Mouse (Mus musculus): ENCODE results near the gene Chrm3. TPM values are rescaled to one million over a fixed set of nuclear protein-coding genes. Genes with fewer than 3 reads are reported as not detected.

Gene Chrm3
- polyA plus RNA-seq, 1 experiment from 2014 or later = 0.70 TPM

DNA sequence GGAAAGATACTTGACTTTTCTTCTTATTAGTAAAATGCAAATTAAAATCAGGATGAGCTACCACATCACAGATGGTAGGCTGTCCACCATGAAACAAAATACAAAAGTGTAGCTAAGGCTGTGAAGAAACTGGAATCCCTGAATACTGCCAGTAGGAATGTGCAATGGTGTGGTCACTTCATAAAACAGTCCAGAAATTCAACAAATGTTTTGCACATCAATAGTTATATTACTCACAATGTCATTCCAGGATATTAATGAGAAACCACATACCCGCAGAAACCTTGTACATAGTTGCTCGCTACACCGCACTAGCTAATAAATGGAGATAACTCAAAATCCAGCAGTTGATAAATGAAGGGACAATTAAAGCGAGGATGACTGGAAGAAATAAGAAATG is 447.9 kb downstream of the Chrm3 start:
- Histone ChIP-seq H3K4me1 (no peaks in the 10 kb centered on the region), H3K36me3 (no peaks in the 10 kb centered on the region), H3K4me3 (no peak overlapping the region), H3K4me2 (no peak overlapping the region), H3K9ac (no peak overlapping the region), H3K27ac (replicated peaks) (no peak overlapping the region), H3K9me3 (0 out of 2 replicates have a peak, but pooled peaks cover 2% of the 10 kb centered on the region), H3K27me3 (replicated peaks) (no peaks in the 10 kb centered on the region)
- 83% methylated on average over 4 of the region's 4 CpGs for WGBS
- ATAC-seq (ENCODE audit: extremely low read depth, insufficient number of reproducible peaks, low FRiP score, low TSS enrichment) = no peak

- H3K27ac ChIP-seq (replicated peaks) = no peak overlapping the region
- H3K4me2 ChIP-seq = no peak overlapping the region
- no peaks in the 10 kb centered on the region for H3K36me3 ChIP-seq
- H3K4me1 ChIP-seq = no peaks in the 10 kb centered on the region
- no peak overlapping the region for H3K4me3 ChIP-seq
- ATAC-seq (ENCODE audit: extremely low read depth, insufficient number of reproducible peaks, low FRiP score, low TSS enrichment) = no peak
- 45% methylated on average over 2 of the region's 2 CpGs for WGBS
- no peaks in the 10 kb centered on the region for H3K27me3 ChIP-seq (replicated peaks)
- no peak overlapping the region for H3K9ac ChIP-seq
- 0 out of 2 replicates have a peak, but pooled peaks cover 2% of the 10 kb centered on the region for H3K9me3 ChIP-seq
Measured at GRCm38 (mm10) chr13:9908707-9909106, 451.9 kb downstream of the Chrm3 start.

DNA sequence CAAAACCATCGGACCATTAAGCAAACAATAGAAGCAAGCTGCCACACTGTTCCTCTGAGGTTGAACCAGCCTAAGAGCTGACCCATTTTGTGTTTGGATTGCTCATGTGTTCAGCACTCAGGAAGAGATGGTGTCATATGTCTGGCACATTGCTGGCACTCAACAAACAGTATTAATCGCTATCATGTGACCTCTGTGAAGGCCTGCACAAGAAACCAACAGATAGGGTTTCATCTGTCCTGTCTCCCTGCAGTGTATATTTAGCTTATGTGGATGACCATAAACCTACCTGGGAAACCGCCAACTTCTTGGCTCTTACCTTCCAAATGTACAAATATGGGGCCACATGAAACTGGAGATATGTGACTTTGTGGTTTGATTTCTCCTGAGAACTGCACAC is 453.4 kb downstream of the Chrm3 start:
- no peaks in the 10 kb centered on the region for H3K27me3 ChIP-seq (replicated peaks)
- 0 out of 2 replicates have a peak, but pooled peaks cover 2% of the 10 kb centered on the region for H3K9me3 ChIP-seq
- ATAC-seq (ENCODE audit: extremely low read depth, insufficient number of reproducible peaks, low FRiP score, low TSS enrichment) = no peak
- H3K27ac ChIP-seq (replicated peaks) = no peak overlapping the region
- WGBS = 64% methylated on average over 3 of the region's 3 CpGs
- H3K4me1 ChIP-seq = no peaks in the 10 kb centered on the region
- no peak overlapping the region for H3K4me3 ChIP-seq
- H3K4me2 ChIP-seq = no peak overlapping the region
- H3K36me3 ChIP-seq = no peaks in the 10 kb centered on the region
- no peak overlapping the region for H3K9ac ChIP-seq

- Histone ChIP-seq H3K27me3 (replicated peaks) (no peaks in the 10 kb centered on the region), H3K4me1 (no peaks in the 10 kb centered on the region), H3K27ac (replicated peaks) (no peak overlapping the region), H3K9ac (no peak overlapping the region), H3K36me3 (no peaks in the 10 kb centered on the region), H3K4me3 (no peak overlapping the region), H3K4me2 (no peak overlapping the region), H3K9me3 (0 out of 2 replicates have a peak, but pooled peaks cover 2% of the 10 kb centered on the region)
- no peak for ATAC-seq (ENCODE audit: extremely low read depth, insufficient number of reproducible peaks, low FRiP score, low TSS enrichment)
Measured at GRCm38 (mm10) chr13:9904455-9904854, 456.2 kb downstream of the Chrm3 start.

DNA sequence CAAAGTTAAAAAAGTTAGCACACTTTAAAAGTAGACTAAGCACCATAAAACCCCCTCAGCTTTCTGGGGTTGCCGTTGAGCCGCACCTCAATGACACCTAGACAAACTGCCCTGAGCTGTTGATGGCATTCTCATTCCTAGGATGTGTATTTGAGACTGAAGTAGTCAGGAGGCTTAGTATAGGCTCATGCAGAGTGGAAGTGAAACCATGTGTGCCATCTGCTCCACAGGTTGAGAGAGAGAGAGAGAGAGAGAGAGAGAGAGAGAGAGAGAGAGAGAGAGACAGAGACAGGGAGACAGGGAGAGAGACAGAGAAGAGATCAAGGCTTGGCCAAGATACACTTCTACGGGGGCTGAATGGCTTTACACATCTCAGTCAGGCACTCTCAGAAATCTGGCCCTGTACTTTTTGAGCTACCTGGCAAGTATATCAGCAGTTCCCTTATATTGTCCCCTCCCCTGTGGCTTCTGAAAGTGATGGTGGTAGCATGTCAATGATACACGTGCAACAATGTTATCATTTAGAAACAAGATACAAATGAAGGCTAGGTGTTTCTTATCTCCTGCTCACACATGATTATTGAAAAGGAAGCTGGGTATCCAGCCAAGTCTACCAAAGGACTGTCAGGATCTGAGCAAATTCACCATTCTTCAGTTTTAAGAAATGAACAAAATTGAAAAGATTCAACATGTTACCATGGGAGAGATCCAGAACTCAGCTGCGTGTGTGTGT is 459.8 kb downstream of the Chrm3 start:
- Histone ChIP-seq H3K27ac (replicated peaks) (no peak overlapping the region), H3K4me3 (no peak overlapping the region), H3K4me2 (no peak overlapping the region), H3K27me3 (replicated peaks) (no peaks in the 10 kb centered on the region), H3K4me1 (no peaks in the 10 kb centered on the region), H3K36me3 (no peaks in the 10 kb centered on the region), H3K9ac (no peak overlapping the region), H3K9me3 (no peaks in the 10 kb centered on the region)
- 67% methylated on average over 5 of the region's 5 CpGs for WGBS
- ATAC-seq (ENCODE audit: extremely low read depth, insufficient number of reproducible peaks, low FRiP score, low TSS enrichment) = no peak

DNA sequence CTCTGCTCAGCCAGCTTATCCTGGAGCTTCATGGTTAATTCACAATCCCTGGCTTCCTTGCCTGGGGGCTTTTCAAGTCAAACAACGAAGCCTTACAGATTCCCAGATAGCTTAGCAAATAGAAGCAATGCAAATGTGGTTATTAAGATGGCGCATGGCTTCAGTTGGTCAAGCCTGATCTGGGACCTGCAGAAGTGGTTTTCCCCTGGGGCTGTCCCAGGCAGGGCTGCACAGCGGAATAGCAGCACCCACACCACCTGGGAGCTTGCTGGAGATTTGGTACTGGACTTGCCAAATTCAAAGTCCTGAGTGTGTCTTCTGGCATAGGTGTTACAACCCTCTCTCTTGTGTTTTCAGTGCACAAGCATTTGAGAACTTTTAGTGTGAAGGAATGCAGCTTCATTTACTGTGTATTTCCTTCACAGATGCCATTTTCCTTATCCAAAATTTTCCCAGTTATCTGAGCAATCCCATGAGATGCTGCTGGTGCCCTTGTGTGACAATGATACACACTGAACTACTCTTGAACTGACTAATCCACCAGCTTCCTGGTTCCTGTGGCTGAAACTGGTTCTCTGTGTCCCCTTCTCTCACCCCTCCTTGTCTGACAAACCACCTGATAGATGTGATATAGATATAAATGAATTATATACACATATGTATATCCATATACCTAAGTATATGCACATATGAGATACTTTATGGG is 461.8 kb downstream of the Chrm3 start:
- Histone ChIP-seq H3K9ac (no peak overlapping the region), H3K4me3 (no peak overlapping the region), H3K4me1 (no peaks in the 10 kb centered on the region), H3K27me3 (replicated peaks) (no peaks in the 10 kb centered on the region), H3K4me2 (no peak overlapping the region), H3K36me3 (no peaks in the 10 kb centered on the region), H3K27ac (replicated peaks) (no peak overlapping the region), H3K9me3 (no peaks in the 10 kb centered on the region)
- no peak for ATAC-seq (ENCODE audit: extremely low read depth, insufficient number of reproducible peaks, low FRiP score, low TSS enrichment)
- WGBS = 78% methylated on average over 3 of the region's 3 CpGs

DNA sequence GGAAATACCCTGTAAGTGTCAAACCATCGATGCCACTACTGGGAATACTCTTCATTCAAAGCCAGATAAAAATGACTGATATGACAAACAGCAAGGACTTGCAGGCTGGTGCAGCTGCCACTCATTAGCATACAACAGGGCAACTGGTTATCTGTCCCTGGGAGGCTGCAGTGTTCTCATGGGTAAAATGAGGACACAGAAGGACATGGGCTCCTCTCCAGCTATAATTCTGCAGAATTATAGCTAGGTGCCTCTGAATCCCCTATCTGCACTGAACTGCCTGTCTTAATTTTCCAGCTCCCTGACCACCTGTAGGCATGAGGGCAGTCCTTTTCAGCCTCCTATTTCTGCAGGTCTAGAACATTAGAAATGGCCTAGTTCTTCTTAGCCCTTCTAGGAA is 463.4 kb downstream of the Chrm3 start:
- Histone ChIP-seq H3K27ac (replicated peaks) (no peak overlapping the region), H3K4me2 (no peak overlapping the region), H3K9me3 (no peaks in the 10 kb centered on the region), H3K9ac (no peak overlapping the region), H3K36me3 (no peaks in the 10 kb centered on the region), H3K27me3 (replicated peaks) (no peaks in the 10 kb centered on the region), H3K4me1 (no peaks in the 10 kb centered on the region), H3K4me3 (no peak overlapping the region)
- ATAC-seq (ENCODE audit: extremely low read depth, insufficient number of reproducible peaks, low FRiP score, low TSS enrichment) = no peak
- WGBS = 23% methylated on average over 1 of the region's 1 CpGs

DNA sequence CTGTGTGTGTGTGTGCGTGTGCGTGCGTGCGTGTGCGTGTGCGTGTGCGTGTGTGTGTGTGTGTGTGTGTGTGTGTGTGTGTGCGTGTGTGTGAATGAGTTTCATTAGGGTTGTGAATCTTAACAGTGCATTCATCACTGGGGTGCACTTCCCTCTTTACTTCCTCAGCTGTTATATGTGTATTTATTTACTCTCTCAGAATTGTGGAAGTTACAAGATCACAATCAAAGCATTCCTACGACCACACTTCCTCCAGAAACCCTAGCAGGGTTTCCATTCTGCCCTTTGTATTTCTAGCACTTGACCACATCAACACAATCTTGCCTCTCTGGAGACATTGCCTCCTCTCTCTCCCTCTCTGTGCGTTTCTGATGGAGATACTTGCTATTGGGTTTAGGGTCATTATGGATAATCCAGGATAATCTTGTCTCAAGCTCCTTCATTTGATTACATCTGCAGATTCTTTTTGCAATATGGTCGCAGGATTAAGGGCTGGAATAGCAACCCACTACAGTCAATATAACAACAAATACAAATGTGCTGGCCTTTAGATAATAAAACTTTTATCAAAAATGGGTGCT is 465.5 kb downstream of the Chrm3 start:
- no peak for ATAC-seq (ENCODE audit: extremely low read depth, insufficient number of reproducible peaks, low FRiP score, low TSS enrichment)
- H3K4me1 ChIP-seq = peaks cover 4% of the 10 kb centered on the region
- WGBS = 80% methylated on average over 11 of the region's 11 CpGs
- no peak overlapping the region for H3K4me2 ChIP-seq
- H3K27me3 ChIP-seq (replicated peaks) = no peaks in the 10 kb centered on the region
- H3K9me3 ChIP-seq = no peaks in the 10 kb centered on the region
- no peak overlapping the region for H3K9ac ChIP-seq
- H3K36me3 ChIP-seq = no peaks in the 10 kb centered on the region
- H3K4me3 ChIP-seq = no peak overlapping the region
- H3K27ac ChIP-seq (replicated peaks) = no peak overlapping the region

DNA sequence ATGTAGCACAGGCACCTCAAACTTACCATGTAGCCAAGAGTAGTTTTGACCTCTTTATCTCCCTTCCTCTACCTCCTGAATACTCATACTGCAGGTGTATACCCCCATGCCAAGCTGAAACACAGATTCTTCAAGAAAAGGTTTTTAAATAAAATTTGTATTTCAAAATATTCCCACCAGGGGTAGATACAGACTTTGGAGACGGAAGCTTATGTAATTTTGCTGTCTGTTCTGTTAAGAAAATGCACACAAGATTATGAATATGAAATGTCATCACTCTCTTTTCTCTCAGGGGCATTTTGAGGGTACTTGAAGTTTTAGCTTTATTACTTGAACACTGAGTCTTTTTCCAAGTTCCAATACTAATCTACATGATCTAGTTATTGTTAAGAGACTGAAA is 469.6 kb downstream of the Chrm3 start:
- H3K4me1 ChIP-seq = peaks cover 10% of the 10 kb centered on the region
- no peak overlapping the region for H3K27ac ChIP-seq (replicated peaks)
- WGBS = 71% methylated on average over 1 of the region's 1 CpGs

GRCm38 (mm10) chr13:9890460-9890859 is 470.2 kb downstream of the Chrm3 start:
- H3K36me3 ChIP-seq = no peaks in the 10 kb centered on the region
- H3K4me2 ChIP-seq = no peak overlapping the region
- H3K27ac ChIP-seq (replicated peaks) = no peak overlapping the region
- no peak for ATAC-seq (ENCODE audit: extremely low read depth, insufficient number of reproducible peaks, low FRiP score, low TSS enrichment)
- H3K27me3 ChIP-seq (replicated peaks) = no peaks in the 10 kb centered on the region
- no peak overlapping the region for H3K9ac ChIP-seq
- H3K4me3 ChIP-seq = no peak overlapping the region
- H3K4me1 ChIP-seq = peaks cover 10% of the 10 kb centered on the region
- WGBS = 51% methylated on average over 5 of the region's 5 CpGs
- no peaks in the 10 kb centered on the region for H3K9me3 ChIP-seq

More for the DNA sequence above, 469.6 kb downstream of the Chrm3 start:
- Histone ChIP-seq H3K4me3 (no peak overlapping the region), H3K4me2 (no peak overlapping the region), H3K9ac (no peak overlapping the region), H3K27me3 (replicated peaks) (no peaks in the 10 kb centered on the region), H3K9me3 (no peaks in the 10 kb centered on the region), H3K36me3 (no peaks in the 10 kb centered on the region)
- ATAC-seq (ENCODE audit: extremely low read depth, insufficient number of reproducible peaks, low FRiP score, low TSS enrichment) = no peak

DNA sequence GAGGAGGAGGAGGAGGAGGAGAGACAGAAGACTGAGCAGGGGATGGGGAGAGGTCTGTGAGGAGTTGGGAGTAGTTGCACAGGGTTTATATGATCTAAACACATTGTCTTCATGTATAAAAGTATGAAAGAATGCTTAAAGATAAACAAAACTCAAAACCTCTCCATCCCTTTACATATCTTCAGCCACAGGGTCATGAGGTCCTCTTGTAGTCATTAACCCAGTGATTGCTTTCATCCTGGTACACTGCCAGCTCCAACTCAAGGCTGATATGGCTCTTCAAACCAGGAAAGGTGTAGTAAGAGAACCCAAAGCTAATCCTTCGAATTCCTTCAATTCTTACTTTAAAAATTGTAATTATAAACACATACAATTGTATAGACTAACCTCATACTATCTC is 470.7 kb downstream of the Chrm3 start:
- Histone ChIP-seq H3K4me1 (peaks cover 10% of the 10 kb centered on the region), H3K27me3 (replicated peaks) (no peaks in the 10 kb centered on the region), H3K9ac (no peak overlapping the region), H3K9me3 (no peaks in the 10 kb centered on the region), H3K36me3 (no peaks in the 10 kb centered on the region), H3K4me2 (no peak overlapping the region), H3K4me3 (no peak overlapping the region), H3K27ac (replicated peaks) (no peak overlapping the region)
- no peak for ATAC-seq (ENCODE audit: extremely low read depth, insufficient number of reproducible peaks, low FRiP score, low TSS enrichment)
- 64% methylated on average over 1 of the region's 1 CpGs for WGBS
